25 mouse cellular contexts compared by ENCODE assay signal in genomic region chr13:59518016-59518415, GRCm38 (mm10).
A peak's percentile ranks its signal among the peaks of the same experiment; 100 is the strongest.
DNase-seq lines count a peak whose midpoint lies in the region; ATAC-seq lines count a peak whose summit lies in the region.
"Had no signal": no experiment of that assay in that cellular context is flagged by ENCODE, and none has a peak within 500 bp of the region (broad histone marks: within the 10 kb centered on the region; RNA-seq: fewer than 3 reads in every experiment).

No protein-coding gene starts in this region.

- no peaks in the 10 kb centered on the region for H3K9me3 ChIP-seq in heart, embryonic 10.5 days
- H3K9me3 ChIP-seq: embryonic facial prominence, embryonic 13.5 days; embryonic facial prominence, embryonic 15.5 days; forebrain, embryonic 10.5 days; forebrain, embryonic 12.5 days; G1E had no signal

- DNase-seq in heart, embryonic 10.5 days (ENCODE audit: low spot score) = peak; percentile 52
- no peak for DNase-seq in heart, postnatal 14 days
- no peak for DNase-seq in kidney, adult 11 months
- no peak for DNase-seq in spleen, adult 18-20 months
- DNase-seq: adrenal gland, adult 2 months; adrenal gland, postnatal 10 days; adrenal gland, postnatal 25 days; cerebellum, adult 11 months; cerebellum, adult 18-20 months; cerebellum, adult 8-10 months; cerebellum, adult 9-11 months; cerebellum, postnatal 14 days; cerebellum, postnatal 36 days; embryo, embryonic 11 days had no signal

- H3K4me1 ChIP-seq in heart, embryonic 10.5 days = no peaks in the 10 kb centered on the region
- H3K4me1 ChIP-seq: embryonic facial prominence, embryonic 15.5 days; forebrain, embryonic 10.5 days; forebrain, embryonic 12.5 days had no signal

- ATAC-seq in activated CD4-positive, CD25-positive, alpha-beta regulatory T cell, adult 4 months = peak; percentile 52
- ATAC-seq: forebrain, embryonic 14.5 days; forebrain, embryonic 16.5 days; Patski had no signal

- H3K27me3 ChIP-seq in heart, embryonic 10.5 days (ENCODE audit: insufficient read depth, poor library complexity, severe bottlenecking) = no peaks in the 10 kb centered on the region
- H3K27me3 ChIP-seq: CH12.LX; embryonic facial prominence, embryonic 13.5 days; embryonic facial prominence, embryonic 15.5 days; forebrain, embryonic 12.5 days; Patski had no signal

- H3K27ac ChIP-seq in heart, embryonic 10.5 days = no peak overlapping the region
- H3K27ac ChIP-seq: embryonic facial prominence, embryonic 13.5 days; embryonic facial prominence, embryonic 15.5 days; forebrain, embryonic 10.5 days; forebrain, embryonic 12.5 days had no signal

- H3K4me3 ChIP-seq in heart, embryonic 10.5 days = no peak overlapping the region
- H3K4me3 ChIP-seq: embryonic facial prominence, embryonic 13.5 days; embryonic facial prominence, embryonic 15.5 days; erythroblast, embryonic 14.5 days; forebrain, embryonic 10.5 days; forebrain, embryonic 12.5 days had no signal

- intact Hi-C loops in heart, postnatal 14 days (cut with DNase I) = loop anchor here (5.0 kb wide), 2 partner anchors 69 to 209 kb away; partner anchors contain the start of genes Agtpbp1 and Naa35

- 81% methylated on average over 4 of the region's 4 CpGs for WGBS in heart, embryonic 10.5 days

- peaks cover 4% of the 10 kb centered on the region; the same call in 1 of the 2 replicates for H3K36me3 ChIP-seq in heart, embryonic 10.5 days
- H3K36me3 ChIP-seq: forebrain, embryonic 10.5 days had no signal
